Mouse (Mus musculus): ENCODE data around the gene Dnal1. TPM values are rescaled to one million over a fixed set of nuclear protein-coding genes. Genes with fewer than 3 reads are reported as not detected.
"Not testable (repeated sequence)": the region's sequence is repeated elsewhere in the genome, so short reads cannot be mapped to it uniquely, and the experiment has no call there.

Dnal1 gene
- total RNA-seq (2014; rRNA removed) (9.7 and 10.9 TPM in 2 replicates), polyA plus RNA-seq (2015; fragmentation: Nextera tagmentation; extraction: Ambion mirVana) (6.8 and 9.7 TPM in 2 replicates)

DNA sequence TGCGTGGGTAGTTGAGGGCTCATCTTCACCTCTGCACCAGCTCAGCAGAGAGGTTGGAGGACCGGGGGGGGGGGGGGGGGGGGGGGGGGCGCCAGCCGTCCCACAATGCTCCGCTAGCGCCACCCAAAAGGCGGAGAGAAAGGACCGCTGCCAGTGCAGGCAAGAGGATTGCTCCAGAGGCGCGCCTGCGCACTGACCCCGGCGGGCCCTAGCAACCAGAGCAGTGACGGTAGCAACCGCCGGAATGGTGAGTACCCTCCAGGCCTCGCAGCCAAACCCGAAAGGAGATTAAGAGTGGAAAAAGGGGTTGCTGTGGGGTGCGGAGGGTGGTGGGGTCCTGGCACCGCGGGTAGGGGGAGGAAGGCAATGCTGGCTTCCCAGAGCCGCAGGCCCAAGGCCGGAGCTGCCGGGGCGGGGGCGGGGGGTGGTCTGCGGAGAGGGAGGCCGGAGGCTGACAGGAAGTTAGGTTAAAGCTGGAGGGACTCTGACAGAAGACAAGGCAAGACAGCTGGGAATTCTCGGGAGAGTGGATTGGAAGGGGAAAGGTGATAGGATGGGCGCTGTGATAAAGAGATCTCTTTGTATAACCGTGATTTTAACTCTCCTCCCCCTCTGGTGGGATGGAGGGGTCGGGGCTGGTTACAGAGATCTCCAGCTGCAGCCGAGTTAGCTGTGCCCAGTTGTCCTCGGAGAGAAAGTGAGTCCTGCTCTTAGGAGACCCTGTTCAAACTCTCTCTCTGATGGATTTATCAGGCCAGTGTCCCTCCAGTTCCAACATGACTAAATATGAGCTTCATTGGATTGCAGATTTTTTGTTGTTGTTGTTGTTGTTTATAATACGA, at the start of gene Dnal1:
Gene Dnal1, plus strand, starts transcription at position 214 of the 842 bp plus-strand sequence.
- peak; percentile 22; the same call in 1 of the 2 replicates for TF ChIP-seq CTCF (IDR thresholded peaks at IDR 0.05; ENCODE audit: low read depth)
- DNase-seq (ENCODE audit: low spot score) (peak; percentile 96), ATAC-seq (peak; percentile 98)
- 3% methylated on average over 30 of the region's 35 CpGs for WGBS
- no peaks in the 10 kb centered on the region for H3K27me3 ChIP-seq (ENCODE audit: insufficient read depth, low read length)
- H3K36me3 ChIP-seq (ENCODE audit: insufficient read depth, low read length): no peaks in the 10 kb centered on the region
- H3K4me3 ChIP-seq (ENCODE audit: low read length): peak within 1 kb of the TSS; percentile 91
- peaks cover 5% of the 10 kb centered on the region; the same call in 1 of the 2 replicates for H3K4me1 ChIP-seq (ENCODE audit: insufficient read depth, low read length)
- H3K4me2 ChIP-seq (ENCODE audit: low read depth, low read length): peak within 1 kb of the TSS; percentile 83
- H3K27ac ChIP-seq: peak within 1 kb of the TSS; percentile 67; the same call in 1 of the 2 replicates
- no peaks in the 10 kb centered on the region for H3K9me3 ChIP-seq (ENCODE audit: low read length)
- peak within 1 kb of the TSS; percentile 68 for H3K9ac ChIP-seq (replicated peaks; ENCODE audit: low read length)

GRCm38 (mm10) chr12:84064621-84065020, 49.5 kb upstream of the Dnal1 start:
- Histone ChIP-seq H3K4me2 (ENCODE audit: low read depth, low read length) (no peak overlapping the region), H3K36me3 (ENCODE audit: insufficient read depth, low read length) (no peaks in the 10 kb centered on the region), H3K27me3 (ENCODE audit: insufficient read depth, low read length) (0 out of 2 replicates have a peak, but pooled peaks cover 12% of the 10 kb centered on the region), H3K4me1 (ENCODE audit: insufficient read depth, low read length) (no peaks in the 10 kb centered on the region), H3K9me3 (ENCODE audit: low read length) (no peaks in the 10 kb centered on the region), H3K4me3 (ENCODE audit: low read length) (no peak overlapping the region), H3K9ac (replicated peaks; ENCODE audit: low read length) (no peak overlapping the region), H3K27ac (no peak overlapping the region)
- DNase-seq (ENCODE audit: low spot score): no peak
- no peak for ATAC-seq
- no peak for TF ChIP-seq CTCF (IDR thresholded peaks at IDR 0.05; ENCODE audit: low read depth)
- 68% methylated on average over 8 of the region's 8 CpGs for WGBS

GRCm38 (mm10) chr12:84067752-84068151, 46.4 kb upstream of the Dnal1 start:
- H3K9me3 ChIP-seq (ENCODE audit: low read length): no peaks in the 10 kb centered on the region
- DNase-seq (ENCODE audit: low spot score) (no peak), ATAC-seq (no peak)
- no peak overlapping the region for H3K27ac ChIP-seq
- H3K4me3 ChIP-seq (ENCODE audit: low read length): no peak overlapping the region
- no peak overlapping the region for H3K9ac ChIP-seq (replicated peaks; ENCODE audit: low read length)
- no peaks in the 10 kb centered on the region for H3K36me3 ChIP-seq (ENCODE audit: insufficient read depth, low read length)
- no peaks in the 10 kb centered on the region for H3K4me1 ChIP-seq (ENCODE audit: insufficient read depth, low read length)
- H3K4me2 ChIP-seq (ENCODE audit: low read depth, low read length): no peak overlapping the region
- H3K27me3 ChIP-seq (ENCODE audit: insufficient read depth, low read length): 0 out of 2 replicates have a peak, but pooled peaks cover 12% of the 10 kb centered on the region
- 88% methylated on average over 4 of the region's 4 CpGs for WGBS
- TF ChIP-seq CTCF (IDR thresholded peaks at IDR 0.05; ENCODE audit: low read depth): no peak

GRCm38 (mm10) chr12:84068296-84068695, 45.9 kb upstream of the Dnal1 start:
- Histone ChIP-seq H3K4me1 (ENCODE audit: insufficient read depth, low read length) (no peaks in the 10 kb centered on the region), H3K36me3 (ENCODE audit: insufficient read depth, low read length) (no peaks in the 10 kb centered on the region), H3K9ac (replicated peaks; ENCODE audit: low read length) (no peak overlapping the region), H3K9me3 (ENCODE audit: low read length) (no peaks in the 10 kb centered on the region), H3K4me2 (ENCODE audit: low read depth, low read length) (no peak overlapping the region), H3K27ac (no peak overlapping the region), H3K4me3 (ENCODE audit: low read length) (no peak overlapping the region), H3K27me3 (ENCODE audit: insufficient read depth, low read length) (0 out of 2 replicates have a peak, but pooled peaks cover 12% of the 10 kb centered on the region)
- TF ChIP-seq CTCF (IDR thresholded peaks at IDR 0.05; ENCODE audit: low read depth): no peak
- WGBS: 52% methylated on average over 8 of the region's 8 CpGs
- ATAC-seq (no peak), DNase-seq (ENCODE audit: low spot score) (no peak)

- no peaks in the 10 kb centered on the region for H3K9me3 ChIP-seq (ENCODE audit: low read length)
- 0 out of 2 replicates have a peak within 1 kb of the TSS, but pooled peaks have one; percentile 17 for H3K9ac ChIP-seq (replicated peaks; ENCODE audit: low read length)
- peak within 1 kb of the TSS; percentile 41 for H3K4me3 ChIP-seq (ENCODE audit: low read length)
- peak within 1 kb of the TSS; percentile 59 for H3K4me2 ChIP-seq (ENCODE audit: low read depth, low read length)
- TF ChIP-seq CTCF (IDR thresholded peaks at IDR 0.05; ENCODE audit: low read depth): no peak
- no peaks in the 10 kb centered on the region for H3K36me3 ChIP-seq (ENCODE audit: insufficient read depth, low read length)
- 57% methylated on average over 9 of the region's 9 CpGs for WGBS
- no peak for DNase-seq (ENCODE audit: low spot score)
- no peaks in the 10 kb centered on the region for H3K4me1 ChIP-seq (ENCODE audit: insufficient read depth, low read length)
- 0 out of 2 replicates have a peak, but pooled peaks cover 12% of the 10 kb centered on the region for H3K27me3 ChIP-seq (ENCODE audit: insufficient read depth, low read length)
- H3K27ac ChIP-seq: no peak within 1 kb of the TSS
- no peak for ATAC-seq
These were observed 45.2 kb upstream of the Dnal1 start, which contains the start of gene Acot5 for GRCm38 (mm10) chr12:84068986-84069385. TSS of gene Acot5 (plus strand) at chr12:84069325.

DNA sequence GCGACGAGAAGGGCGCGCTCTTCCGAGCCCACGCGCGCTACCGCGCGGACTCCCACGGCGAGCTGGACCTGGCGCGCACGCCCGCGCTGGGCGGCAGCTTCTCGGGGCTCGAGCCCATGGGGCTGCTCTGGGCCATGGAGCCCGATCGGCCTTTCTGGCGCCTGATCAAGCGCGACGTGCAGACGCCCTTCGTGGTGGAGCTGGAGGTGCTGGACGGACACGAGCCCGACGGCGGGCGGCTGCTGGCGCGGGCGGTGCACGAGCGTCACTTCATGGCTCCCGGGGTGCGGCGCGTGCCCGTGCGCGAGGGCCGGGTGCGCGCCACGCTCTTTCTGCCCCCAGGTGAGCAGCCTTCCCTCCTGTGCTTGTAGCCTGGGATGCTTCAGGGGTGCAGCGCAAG, 44.6 kb upstream of the Dnal1 start:
- H3K4me1 ChIP-seq (ENCODE audit: insufficient read depth, low read length); H3K27ac ChIP-seq; H3K9me3 ChIP-seq (ENCODE audit: low read length); H3K36me3 ChIP-seq (ENCODE audit: insufficient read depth, low read length); ATAC-seq: not testable (repeated sequence)
- Histone ChIP-seq H3K27me3 (ENCODE audit: insufficient read depth, low read length) (0 out of 2 replicates have a peak, but pooled peaks cover 11% of the 10 kb centered on the region), H3K4me2 (ENCODE audit: low read depth, low read length) (peak overlapping the region; percentile 59), H3K9ac (replicated peaks; ENCODE audit: low read length) (0 out of 2 replicates have a peak overlapping the region, but pooled peaks have one; percentile 17), H3K4me3 (ENCODE audit: low read length) (peak overlapping the region; percentile 41)
- peak; percentile 24 for DNase-seq (ENCODE audit: low spot score)
- WGBS: 1% methylated on average over 42 of the region's 52 CpGs
